In genomic region chr2:173465006-173465620, GRCm38 (mm10) we compare ENCODE assay signal across 16 mouse cellular contexts. TPM values are rescaled to one million over a fixed set of nuclear protein-coding genes. Genes with fewer than 3 reads are reported as not detected.
DNase-seq lines count a peak whose midpoint lies in the region.
"Had no signal": no experiment of that assay in that cellular context is flagged by ENCODE, and none has a peak within 500 bp of the region (broad histone marks: within the 10 kb centered on the region; RNA-seq: fewer than 3 reads in every experiment).

No protein-coding gene starts in this region.

- DNase-seq in heart, postnatal 4 days: peak; percentile 2
- DNase-seq in heart, postnatal 10 days: no peak
- DNase-seq in lung, postnatal 25 days (ENCODE audit: low spot score): peak; percentile 23
- DNase-seq in lung, postnatal 14 days: no peak
- DNase-seq in brain, adult 2 months (ENCODE audit: low read depth, low spot score): peak; percentile 24
- peak; percentile 78 to 81 for DNase-seq in spleen, postnatal 36 days (ENCODE audit: low spot score in 2 of 2)
- no peak for DNase-seq in gastrocnemius, postnatal 36 days
- DNase-seq: adrenal gland, adult 2 months; cerebellum, adult 9-10 months; gastrocnemius, postnatal 14 days; kidney, postnatal 10 days; midbrain, embryonic 14.5 days; thymus, adult 2 months had no signal

- intact Hi-C loops in heart, postnatal 10 days (cut with DNase I): no loop called here
- intact Hi-C loops in gastrocnemius, postnatal 36 days (cut with DNase I): no loop called here

RNA-seq across cellular contexts. Expression of gene 1700021F07Rik, which starts 57.3 kb away (rescaled TPM):
- not detected for total RNA-seq in heart, postnatal 4 days (2021)
- total RNA-seq in heart, postnatal 10 days (2021): not detected
- not detected for total RNA-seq in gastrocnemius, postnatal 36 days (2021)
- total RNA-seq: adrenal gland, adult 2 months; G1E; gastrocnemius, postnatal 14 days; layer of hippocampus, postnatal 10 days; left cerebral cortex, postnatal 14 days had no signal

Comparison
In these comparisons a context has a peak if more than half of its experiments do, and no peak if none do; other contexts are left out.
1. DNase-seq: peak in heart, postnatal 4 days (single experiment), lung, postnatal 25 days (single experiment), brain, adult 2 months (single experiment) and spleen, postnatal 36 days (2 of 2); none in heart, postnatal 10 days (0 of 2), lung, postnatal 14 days (single experiment) and gastrocnemius, postnatal 36 days (0 of 2).